Mouse (Mus musculus) left cerebral cortex, postnatal 14 days (tissue): Measurements from ENCODE around the gene Adgra3. TPM values are rescaled to one million over a fixed set of nuclear protein-coding genes. Genes with fewer than 3 reads are reported as not detected.

Source experiments
- DNase-seq, 2 experiments: peaks; one replicate each; pipeline ENCODE4 v3.0.0; 2021 to 2022; ENCODE audit warnings: low spot score in 2 of 2, mixed read lengths in 1 of 2
- intact Hi-C: fragments of 180-260 bp; cut with DNase I; formaldehyde crosslinking; loops from one replicate; pipeline ENCODE4 v1.15.1; 2025
- total RNA-seq, 2 experiments: library from RNA; stranded (reverse); gene quantifications; 2 replicates each; pipeline ENCODE4 v1.2.3; 2021

Gene Adgra3
- total RNA-seq, 2 experiments from 2014 or later, result 31.4 to 33.1 TPM

DNA sequence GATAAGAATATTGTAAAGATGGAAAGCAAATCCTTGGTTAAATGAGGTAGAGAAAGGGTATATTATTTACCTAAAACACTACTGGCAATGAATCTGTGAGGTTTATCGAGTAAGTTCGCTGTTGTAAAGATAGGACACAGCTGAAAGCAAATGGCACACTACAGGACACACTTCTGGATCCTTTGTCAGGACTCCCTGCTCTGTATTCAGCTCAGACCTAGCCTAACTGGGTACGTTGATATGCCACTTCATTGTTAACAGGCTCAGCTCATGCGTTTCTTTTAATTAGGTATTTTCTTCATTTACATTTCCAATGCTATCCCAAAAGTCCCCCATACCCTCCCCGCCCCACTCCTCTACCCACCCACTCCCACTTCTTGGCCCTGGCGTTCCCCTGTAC lies 61.8 kb downstream of the Adgra3 start:
- no peak for DNase-seq
- intact Hi-C loops, result no loop called here

GRCm38 (mm10) chr5:49996457-49996856 lies 62.3 kb downstream of the Adgra3 start:
- DNase-seq, result peak; percentile 44 to 52
- intact Hi-C loops, result no loop called here

GRCm38 (mm10) chr5:49990737-49991323 lies 68.0 kb downstream of the Adgra3 start:
- no peak for DNase-seq
- intact Hi-C loops, result loop anchor here (5.0 kb wide), 1 partner anchor 36 kb away; no protein-coding TSS in a partner anchor

- DNase-seq, result peak; percentile 30 to 56
- intact Hi-C loops, result no loop called here
Observed at GRCm38 (mm10) chr5:49988015-49988798, 70.6 kb downstream of the Adgra3 start.

- intact Hi-C loops, result no loop called here
Observed at GRCm38 (mm10) chr5:49980727-49981126, 78.1 kb downstream of the Adgra3 start.

DNA sequence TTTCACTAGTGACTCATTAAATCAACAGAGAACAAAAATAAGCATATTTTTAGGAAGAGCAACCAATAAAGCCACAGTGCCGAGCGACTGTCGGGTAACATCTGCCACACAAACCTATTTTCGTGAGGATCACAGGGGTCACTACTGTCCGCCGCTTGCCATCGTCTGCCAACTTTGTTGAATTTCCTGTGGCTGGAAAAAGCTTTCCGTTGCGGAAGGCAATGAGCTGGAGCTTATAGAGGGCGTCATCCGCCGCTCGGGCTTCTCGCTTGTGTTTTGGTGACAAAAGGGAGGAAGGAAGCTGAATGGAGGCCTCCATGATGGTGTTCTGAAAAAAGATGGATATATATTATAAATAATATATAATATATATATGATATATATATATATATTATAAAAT lies 79.6 kb downstream of the Adgra3 start:
- intact Hi-C loops, result loop anchor here (5.0 kb wide), 1 partner anchor 238 kb away; no protein-coding TSS in a partner anchor
- DNase-seq, result no peak

More at GRCm38 (mm10) chr5:49980727-49981126, 78.1 kb downstream of the Adgra3 start:
- DNase-seq, result no peak

GRCm38 (mm10) chr5:49975971-49976370 lies 82.8 kb downstream of the Adgra3 start:
- DNase-seq, result peak; percentile 84 to 89
- intact Hi-C loops, result loop anchor here (2.0 to 5.0 kb wide), 2 partner anchors 57 to 241 kb away; no protein-coding TSS in a partner anchor

- intact Hi-C loops, result no loop called here
- no peak for DNase-seq
Observed at GRCm38 (mm10) chr5:49974211-49974610, 84.6 kb downstream of the Adgra3 start.

GRCm38 (mm10) chr5:49969660-49970059 lies 89.1 kb downstream of the Adgra3 start:
- intact Hi-C loops, result loop anchor here (10.0 kb wide), 2 partner anchors 445 to 875 kb away; partner anchors contain the start of gene Kcnip4
- DNase-seq, result no peak

DNA sequence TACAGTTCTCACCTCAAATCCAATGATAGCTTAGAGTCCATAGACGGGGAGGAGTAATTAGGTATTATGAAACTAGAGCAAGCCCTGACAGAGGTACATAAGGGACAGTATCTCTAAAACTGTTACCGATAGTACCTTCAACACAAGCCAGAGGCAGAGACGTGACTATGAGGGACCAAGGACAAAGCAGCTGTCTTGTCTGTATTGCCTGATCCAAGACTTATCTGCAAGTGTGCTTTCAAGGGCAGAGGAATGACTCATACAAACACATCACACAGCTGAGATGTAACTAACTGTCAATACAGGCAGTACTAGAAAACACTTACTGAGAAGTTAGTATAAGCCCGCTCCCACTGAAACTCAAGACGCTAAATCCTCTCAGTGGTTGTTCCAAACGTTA lies 91.1 kb downstream of the Adgra3 start:
- no peak for DNase-seq
- intact Hi-C loops, result loop anchor here (10.0 kb wide), 2 partner anchors 443 to 873 kb away; partner anchors contain the start of gene Kcnip4

- DNase-seq, result no peak
- intact Hi-C loops, result loop anchor here (10.0 kb wide), 2 partner anchors 441 to 871 kb away; partner anchors contain the start of gene Kcnip4
Observed at GRCm38 (mm10) chr5:49965810-49966209, 93.0 kb downstream of the Adgra3 start.

GRCm38 (mm10) chr5:49961478-49962431 lies 97.1 kb downstream of the Adgra3 start:
- intact Hi-C loops, result loop anchor here (2.0 to 10.0 kb wide), 3 partner anchors 437 to 867 kb away; partner anchors contain the start of gene Kcnip4
- peak; percentile 44 to 74 for DNase-seq

- intact Hi-C loops, result no loop called here
- DNase-seq, result no peak
Observed at GRCm38 (mm10) chr5:49936354-49936753, 122.5 kb downstream of the Adgra3 start.

GRCm38 (mm10) chr5:49924712-49925111 lies 134.1 kb downstream of the Adgra3 start:
- intact Hi-C loops, result no loop called here
- DNase-seq, result peak in 1 of 2 experiments; percentile 21

GRCm38 (mm10) chr5:49915695-49916106 lies 143.1 kb downstream of the Adgra3 start:
- intact Hi-C loops, result no loop called here
- peak; percentile 6 to 49 for DNase-seq
